Mouse (Mus musculus) liver, embryonic 14.5 days (tissue): Measurements from ENCODE around the gene Myo1b.

ENCODE experiments used
- CTCF ChIP-seq: IDR thresholded peaks from 2 replicates; pipeline ENCODE4 v1.5.1; 2016; ENCODE audit warnings: antibody characterized with exemption, low read depth, control low read depth
- EP300 ChIP-seq: IDR thresholded peaks from 2 replicates; pipeline ENCODE4 v1.6.1; 2016; ENCODE audit warnings: antibody characterized with exemption, low read depth

DNA sequence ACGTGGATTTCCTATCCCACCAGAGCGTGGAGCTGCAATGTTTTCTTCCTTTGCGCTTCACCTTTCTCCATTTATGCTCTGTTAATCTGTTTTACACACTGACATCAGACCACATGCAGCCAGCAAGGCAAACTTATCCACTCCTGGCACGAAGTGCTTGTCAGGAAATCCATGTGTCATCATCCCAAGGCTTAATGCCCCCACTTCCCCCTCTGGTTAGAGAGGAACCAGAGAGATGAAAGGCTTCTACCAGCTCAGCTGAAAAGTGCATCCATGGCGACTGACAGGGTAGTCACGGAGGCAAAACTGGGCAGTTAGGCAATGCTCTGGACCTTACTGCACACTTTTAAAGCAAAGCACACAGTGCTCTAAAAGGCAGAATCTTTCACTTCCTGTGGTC, 126.6 kb downstream of the Myo1b start:
- TF ChIP-seq CTCF (no peak), EP300 (no peak)
